Mouse (Mus musculus): Measurements from ENCODE around the gene Avp.
A peak's percentile ranks its signal among the peaks of the same experiment; 100 is the strongest.
"Not testable (repeated sequence)": the region's sequence is repeated elsewhere in the genome, so short reads cannot be mapped to it uniquely, and the experiment has no call there.

The Avp gene

GRCm38 (mm10) chr2:130582552-130582951, at the start of gene Avp:
Gene Avp (minus strand): TSS chr2:130582554.
- DNase-seq = no peak

DNA sequence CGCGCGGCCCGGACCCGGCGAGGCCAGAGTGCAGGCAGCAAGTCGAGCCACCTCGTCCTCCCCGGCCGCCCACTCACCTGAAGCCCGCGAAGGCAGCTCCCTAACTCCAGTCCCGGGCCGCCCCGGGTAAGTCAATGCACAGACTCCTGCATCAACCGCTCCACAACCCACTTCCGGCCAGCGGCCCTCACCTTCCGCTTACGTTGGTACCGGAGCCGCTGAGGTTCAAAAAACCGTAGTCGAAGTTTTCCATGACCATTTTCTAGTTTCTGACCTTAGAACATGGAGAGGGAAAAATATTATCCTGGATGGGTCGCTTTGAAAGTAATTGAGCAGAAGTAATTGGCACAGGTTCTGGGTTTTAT, 47.5 kb upstream of the Avp start, which contains the start of the genes Fastkd5 and Ubox5:
Gene Fastkd5, minus strand, starts transcription at position 189 of the 365 bp plus-strand sequence.
Gene Ubox5, minus strand, starts transcription at position 200 of the 365 bp plus-strand sequence.
- peak; percentile 94 for DNase-seq

DNA sequence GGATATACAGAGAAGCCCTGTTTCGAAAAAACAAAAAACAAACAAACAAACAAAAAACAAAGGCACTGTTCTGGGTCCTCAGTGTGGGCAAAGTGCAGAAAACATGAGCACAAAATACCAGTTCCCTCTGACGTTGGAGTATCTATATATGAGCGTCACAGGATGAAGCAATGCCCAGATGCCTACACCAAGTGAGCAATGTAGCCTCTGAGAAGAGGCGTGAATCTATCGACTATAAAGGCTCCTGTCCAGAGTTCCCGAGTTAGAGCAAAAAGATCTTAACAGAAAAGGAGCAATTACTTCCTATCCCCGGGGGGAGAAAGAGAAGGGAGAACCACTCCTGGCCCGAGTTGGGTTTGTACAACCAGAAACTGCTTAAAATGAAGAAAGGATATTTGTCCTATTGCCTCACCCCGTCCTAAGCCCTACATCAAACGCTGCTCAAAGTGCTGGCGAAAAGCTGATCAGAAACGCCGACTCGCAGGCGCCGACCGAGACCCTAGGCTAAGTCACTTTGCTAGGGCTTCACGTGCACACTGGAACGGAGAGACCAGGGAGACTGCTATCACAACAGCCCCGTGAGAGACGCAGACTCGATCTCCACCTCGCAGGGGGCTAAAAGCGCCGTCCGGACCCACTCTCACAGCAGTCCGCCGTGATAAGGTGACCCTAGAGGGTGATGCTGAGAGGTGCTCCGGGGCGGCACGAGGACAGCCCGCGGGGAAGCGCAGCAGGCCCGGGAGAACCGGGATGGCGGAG, 46.9 kb upstream of the Avp start:
- no peak for DNase-seq

GRCm38 (mm10) chr2:130628424-130628823, 46.1 kb upstream of the Avp start:
- DNase-seq = no peak

GRCm38 (mm10) chr2:130618972-130619371, 36.6 kb upstream of the Avp start:
- DNase-seq = no peak

- DNase-seq = no peak
Observed at GRCm38 (mm10) chr2:130613091-130613490, 30.7 kb upstream of the Avp start.

DNA sequence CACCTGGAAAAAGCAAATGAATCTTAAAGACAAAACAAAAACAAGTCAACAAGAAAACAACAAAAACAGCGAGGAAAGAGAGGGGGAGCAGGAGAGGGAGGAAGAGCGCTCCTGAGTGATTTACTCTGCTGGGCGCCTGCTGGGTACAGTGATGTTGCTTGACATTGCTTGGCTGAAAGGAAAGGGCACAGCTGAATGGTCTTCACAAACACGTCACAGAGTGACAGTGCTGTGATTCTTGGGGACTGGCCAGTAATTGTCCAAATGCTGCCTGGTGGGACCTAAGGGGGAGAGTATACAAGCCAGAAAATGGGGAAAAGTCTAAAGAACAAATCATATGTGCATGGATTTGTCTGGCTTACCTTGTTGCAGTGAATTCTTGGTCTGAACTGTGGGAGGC, 19.8 kb upstream of the Avp start:
- DNase-seq = peak; percentile 70

DNA sequence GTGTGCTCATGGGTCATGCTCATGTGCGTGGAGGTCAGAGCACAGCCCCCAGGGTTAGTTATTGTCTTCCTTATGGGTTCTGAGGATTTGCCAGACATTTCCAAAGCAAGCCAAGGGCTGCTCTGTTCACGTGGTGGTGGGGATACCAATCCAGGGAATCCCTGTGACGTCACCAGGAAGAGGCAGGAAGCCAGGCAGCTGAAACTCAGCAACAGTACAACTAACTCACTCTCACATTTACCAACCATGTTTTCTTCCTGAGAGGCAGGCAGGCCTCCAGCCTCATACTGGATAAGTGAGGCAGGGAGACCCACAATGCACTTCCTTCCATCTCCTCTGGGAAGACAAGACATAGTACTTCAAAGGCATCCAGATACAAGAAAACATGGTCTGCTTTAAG, 16.0 kb upstream of the Avp start:
- no peak for DNase-seq

DNA sequence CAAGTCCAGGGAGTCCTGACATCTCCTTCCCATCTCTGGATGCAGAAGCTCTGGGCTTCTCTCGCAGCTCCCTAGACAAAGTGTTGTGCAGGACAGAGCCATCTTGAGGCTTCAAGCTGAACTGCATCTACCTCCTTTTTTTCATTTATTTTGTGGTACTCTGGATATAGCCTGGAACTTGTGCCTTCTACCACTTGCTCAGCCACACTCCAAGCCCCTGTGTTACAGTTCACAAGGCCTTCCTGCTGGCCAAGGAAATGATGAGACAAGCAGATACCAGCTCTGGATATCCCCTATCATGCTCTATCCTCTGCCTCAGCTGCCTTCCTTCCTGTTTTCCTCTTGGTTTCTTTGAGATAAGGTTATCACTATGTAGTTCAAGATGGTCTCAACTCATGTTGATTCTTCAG, 15.3 kb upstream of the Avp start:
- DNase-seq = peak; percentile 62

GRCm38 (mm10) chr2:130595596-130595995, 13.2 kb upstream of the Avp start:
- no peak for DNase-seq

- DNase-seq = no peak
Observed at GRCm38 (mm10) chr2:130591016-130591415, 8.7 kb upstream of the Avp start.

- DNase-seq = peak; percentile 52
Observed at GRCm38 (mm10) chr2:130589761-130590160, 7.4 kb upstream of the Avp start.

- no peak for DNase-seq
Observed at GRCm38 (mm10) chr2:130589157-130589556, 6.8 kb upstream of the Avp start.

DNA sequence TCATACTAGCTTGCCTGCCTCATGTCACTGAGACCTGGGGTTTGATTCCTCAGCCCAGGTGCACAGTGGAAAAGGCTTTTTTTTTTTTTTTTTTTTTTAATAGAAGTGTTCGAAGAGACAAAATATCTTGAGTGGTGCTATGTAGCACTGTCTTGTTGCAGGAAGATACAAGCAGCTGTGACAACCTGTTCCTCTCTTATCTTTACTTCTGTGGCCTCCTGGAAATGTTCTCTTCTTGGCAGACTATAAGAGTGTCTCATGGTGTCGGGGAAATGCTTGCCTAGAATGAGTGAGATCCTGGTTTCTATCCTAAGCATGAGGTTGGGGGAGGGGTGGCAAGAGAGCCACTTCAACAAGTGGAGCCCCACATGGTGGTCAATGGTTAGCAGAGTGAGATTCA, 6.0 kb upstream of the Avp start:
- no peak for DNase-seq

DNA sequence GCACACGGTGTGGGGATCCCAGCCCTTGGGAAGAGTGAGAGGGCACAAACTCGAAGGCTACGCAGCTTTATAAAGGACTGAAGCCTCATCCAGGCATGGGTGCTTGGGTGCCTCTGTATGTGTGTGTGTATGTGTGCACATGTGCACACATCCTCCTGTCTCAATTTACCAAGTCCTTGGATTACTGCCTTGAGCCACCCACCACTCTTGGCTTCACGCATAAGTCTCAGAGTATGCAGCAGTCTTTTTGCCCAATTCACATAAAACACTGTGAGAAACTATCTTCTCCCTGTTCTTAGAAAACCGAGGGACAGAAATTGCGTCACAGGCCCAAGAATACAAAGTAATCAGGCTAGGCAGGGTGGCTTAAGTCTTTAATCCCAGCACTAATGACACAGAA, 3.7 kb upstream of the Avp start:
- no peak for DNase-seq

DNA sequence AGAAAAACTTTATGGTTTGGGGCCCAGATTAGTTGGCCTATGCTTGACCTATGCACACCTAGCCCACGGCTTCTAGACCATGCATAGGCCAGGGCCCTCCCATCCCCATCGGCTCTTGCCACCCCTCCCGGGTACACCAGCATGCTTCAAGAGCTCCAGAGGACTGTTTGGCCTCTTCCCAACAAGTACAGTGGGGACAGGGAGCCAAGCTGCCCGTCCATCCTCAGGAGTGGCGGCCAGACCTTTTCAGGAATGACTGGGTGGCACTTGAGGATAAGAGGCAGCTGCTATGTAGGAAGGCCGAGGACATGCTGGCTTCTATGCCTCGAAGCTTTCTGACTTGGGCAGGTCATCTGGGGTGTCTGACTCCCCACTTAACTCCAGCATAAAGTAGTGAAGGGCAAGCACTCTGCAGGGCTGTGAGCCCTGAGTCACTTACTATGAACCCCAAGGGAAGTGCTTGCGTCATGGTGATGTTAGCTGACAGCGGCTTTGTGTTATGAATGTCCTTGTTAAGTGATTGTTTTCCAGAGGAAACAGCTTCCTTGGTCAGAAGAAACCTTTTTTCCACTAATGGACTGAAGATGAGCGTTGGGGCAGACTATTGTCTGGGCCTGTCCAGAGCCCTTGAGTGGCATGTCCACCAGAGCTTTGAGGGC, 1.7 kb upstream of the Avp start:
- DNase-seq = peak; percentile 50

GRCm38 (mm10) chr2:130581201-130581600, 1.2 kb downstream of the Avp start:
- DNase-seq = no peak

GRCm38 (mm10) chr2:130579791-130580190, 2.6 kb downstream of the Avp start:
- DNase-seq = no peak

GRCm38 (mm10) chr2:130578148-130578547, 4.2 kb downstream of the Avp start:
- peak; percentile 68 for DNase-seq

GRCm38 (mm10) chr2:130577632-130578031, 4.7 kb downstream of the Avp start:
- peak; percentile 73 for DNase-seq

DNA sequence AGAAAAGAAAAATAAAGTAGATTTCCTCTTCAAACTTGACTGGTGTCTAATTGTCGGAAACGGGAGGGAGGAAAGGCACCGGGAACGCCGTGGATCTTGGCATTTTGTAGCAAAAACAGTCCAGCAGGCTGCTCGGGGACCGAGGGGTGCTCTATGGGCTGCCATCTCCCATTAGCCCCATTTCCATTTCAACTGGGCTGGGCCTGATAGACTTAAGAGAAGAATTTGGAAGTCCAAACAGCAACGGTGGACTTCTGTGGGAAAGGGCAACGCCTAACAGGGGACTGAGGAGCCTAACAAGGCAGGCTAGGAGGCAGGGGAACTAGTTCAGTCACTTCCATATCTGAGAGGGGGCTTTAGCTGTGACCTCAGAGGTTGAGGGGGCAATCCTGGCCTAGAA, 5.3 kb downstream of the Avp start:
- no peak for DNase-seq

- not testable (repeated sequence) for DNase-seq
Observed at GRCm38 (mm10) chr2:130576564-130576963, 5.8 kb downstream of the Avp start.

- no peak for DNase-seq
Observed at GRCm38 (mm10) chr2:130575873-130576272, 6.5 kb downstream of the Avp start, which contains the start of gene Oxt. Gene Oxt (plus strand): TSS chr2:130576173.

GRCm38 (mm10) chr2:130574960-130575359, 7.4 kb downstream of the Avp start:
- no peak for DNase-seq
